Mouse (Mus musculus) megakaryocyte, embryonic 14.5 days (primary cell): ENCODE results near the gene Adgrv1.

ENCODE experiments used
- FLI1 ChIP-seq: IDR thresholded peaks from 2 replicates; pipeline ENCODE4 v1.6.1; 2012; ENCODE audit warnings: low read length, inconsistent platforms, mixed read lengths
- GATA1 ChIP-seq: IDR thresholded peaks from 3 replicates; pipeline ENCODE4 v1.6.1; 2012; ENCODE audit warnings: mixed read lengths, low read length, inconsistent platforms, borderline replicate concordance

- TF ChIP-seq GATA1 (no peak), FLI1 (no peak)
These were observed 106.3 kb downstream of the Adgrv1 start for GRCm38 (mm10) chr13:81526687-81527086.
